ENCODE assay signal across 8 mouse cellular contexts in genomic region chr1:164458621-164459051, GRCm38 (mm10). TPM values are rescaled to one million over a fixed set of nuclear protein-coding genes. Genes with fewer than 3 reads are reported as not detected.
DNase-seq lines count a peak whose midpoint lies in the region; ATAC-seq lines count a peak whose summit lies in the region.

No protein-coding gene starts in this region.

- peak overlapping the region; percentile 83 for H3K9ac ChIP-seq in forebrain, embryonic 15.5 days (replicated peaks)
- peak overlapping the region; percentile 92 for H3K9ac ChIP-seq in hindbrain, embryonic 14.5 days
- no peak overlapping the region for H3K9ac ChIP-seq in limb, embryonic 15.5 days
- peak overlapping the region; percentile 88 for H3K9ac ChIP-seq in midbrain, embryonic 13.5 days (replicated peaks)

- no peaks in the 10 kb centered on the region for H3K9me3 ChIP-seq in forebrain, embryonic 15.5 days
- H3K9me3 ChIP-seq in hindbrain, embryonic 14.5 days (ENCODE audit: control insufficient read depth, low read length), result no peaks in the 10 kb centered on the region
- H3K9me3 ChIP-seq in limb, embryonic 15.5 days, result no peaks in the 10 kb centered on the region
- no peaks in the 10 kb centered on the region for H3K9me3 ChIP-seq in midbrain, embryonic 13.5 days

- whole genome bisulfite sequencing in forebrain, embryonic 15.5 days, result 5% methylated on average over 22 of the region's 22 CpGs
- 1% methylated on average over 21 of the region's 22 CpGs for WGBS in hindbrain, embryonic 14.5 days
- 4% methylated on average over 22 of the region's 22 CpGs for WGBS in limb, embryonic 15.5 days
- 4% methylated on average over 17 of the region's 22 CpGs for WGBS in midbrain, embryonic 13.5 days

- peak overlapping the region; percentile 96 for H3K27ac ChIP-seq in forebrain, embryonic 15.5 days (replicated peaks)
- peak overlapping the region; percentile 97 for H3K27ac ChIP-seq in hindbrain, embryonic 14.5 days
- H3K27ac ChIP-seq in limb, embryonic 15.5 days, result no peak overlapping the region
- H3K27ac ChIP-seq in midbrain, embryonic 13.5 days, result peak overlapping the region; percentile 98

- H3K27me3 ChIP-seq in forebrain, embryonic 15.5 days, result no peaks in the 10 kb centered on the region
- no peaks in the 10 kb centered on the region for H3K27me3 ChIP-seq in hindbrain, embryonic 14.5 days (ENCODE audit: control insufficient read depth, insufficient read depth, low read length)
- H3K27me3 ChIP-seq in limb, embryonic 15.5 days, result peaks cover 56% of the 10 kb centered on the region
- peaks cover 8% of the 10 kb centered on the region; the same call in 1 of the 2 replicates for H3K27me3 ChIP-seq in midbrain, embryonic 13.5 days

- H3K36me3 ChIP-seq in forebrain, embryonic 15.5 days, result no peaks in the 10 kb centered on the region
- H3K36me3 ChIP-seq in hindbrain, embryonic 14.5 days (replicated peaks; ENCODE audit: control insufficient read depth, insufficient read depth), result peaks cover 2% of the 10 kb centered on the region; the same call in 1 of the 2 replicates
- H3K36me3 ChIP-seq in limb, embryonic 15.5 days, result no peaks in the 10 kb centered on the region
- H3K36me3 ChIP-seq in midbrain, embryonic 13.5 days, result no peaks in the 10 kb centered on the region

- peak overlapping the region; percentile 78 for H3K4me3 ChIP-seq in forebrain, embryonic 15.5 days
- H3K4me3 ChIP-seq in hindbrain, embryonic 14.5 days (replicated peaks; ENCODE audit: low read length), result peak overlapping the region; percentile 87
- peak overlapping the region; percentile 67 for H3K4me3 ChIP-seq in limb, embryonic 15.5 days
- peak overlapping the region; percentile 80 for H3K4me3 ChIP-seq in midbrain, embryonic 13.5 days (replicated peaks)

- peak overlapping the region; percentile 87 for H3K4me2 ChIP-seq in forebrain, embryonic 15.5 days (replicated peaks)
- H3K4me2 ChIP-seq in hindbrain, embryonic 14.5 days (replicated peaks), result peak overlapping the region; percentile 82
- peak overlapping the region; percentile 90 for H3K4me2 ChIP-seq in limb, embryonic 15.5 days
- H3K4me2 ChIP-seq in midbrain, embryonic 13.5 days (replicated peaks), result peak overlapping the region; percentile 78

- no peak for ATAC-seq in forebrain, embryonic 15.5 days (replicated peaks)
- no peak; the same call in 1 of the 2 replicates for ATAC-seq in hindbrain, embryonic 14.5 days (ENCODE audit: low FRiP score)
- ATAC-seq in limb, embryonic 15.5 days (ENCODE audit: insufficient number of reproducible peaks, low FRiP score, low TSS enrichment, low read depth), result peak; percentile 38; the same call in 1 of the 2 replicates
- no peak; the same call in 1 of the 2 replicates for ATAC-seq in midbrain, embryonic 13.5 days

- DNase-seq in CD4-positive helper T cell, adult 2 months (ENCODE audit: low read depth, low spot score), result peak; percentile 43
- peak; percentile 68 for DNase-seq in ES-CJ7 (ENCODE audit: low read depth, low spot score)
- DNase-seq in hindbrain, embryonic 14.5 days (ENCODE audit: low spot score), result no peak
- peak; percentile 73 for DNase-seq in testis, postnatal 10 days (ENCODE audit: low spot score)
- DNase-seq in embryo, embryonic 11 days, result no peak

- peaks cover 50% of the 10 kb centered on the region for H3K4me1 ChIP-seq in forebrain, embryonic 15.5 days
- H3K4me1 ChIP-seq in hindbrain, embryonic 14.5 days (replicated peaks; ENCODE audit: control insufficient read depth, insufficient read depth, low read length), result peaks cover 46% of the 10 kb centered on the region
- H3K4me1 ChIP-seq in limb, embryonic 15.5 days, result peaks cover 32% of the 10 kb centered on the region
- peaks cover 67% of the 10 kb centered on the region for H3K4me1 ChIP-seq in midbrain, embryonic 13.5 days (replicated peaks)

RNA-seq across cellular contexts. Expression of gene Atp1b1, which starts 0.5 kb away (rescaled TPM):
- polyA plus RNA-seq in forebrain, embryonic 15.5 days (2015; fragmentation: Nextera tagmentation; extraction: Ambion mirVana), result 80.3 and 102 TPM in 2 replicates
- polyA plus RNA-seq in hindbrain, embryonic 14.5 days (2014; fragmentation: Nextera tagmentation; extraction: Ambion mirVana), result 237 and 333 TPM in 2 replicates
- polyA plus RNA-seq in limb, embryonic 15.5 days (2015; fragmentation: Nextera tagmentation; extraction: Ambion mirVana), result 23.6 and 26.4 TPM in 2 replicates
- 90.1 and 91.0 TPM in 2 replicates for polyA plus RNA-seq in midbrain, embryonic 13.5 days (2015; fragmentation: Nextera tagmentation; extraction: Ambion mirVana)

Comparison
In these comparisons a context has a peak if more than half of its experiments do, and no peak if none do; other contexts are left out.
1. DNase-seq: peak in CD4-positive helper T cell, adult 2 months (single experiment), ES-CJ7 (single experiment) and testis, postnatal 10 days (single experiment); none in hindbrain, embryonic 14.5 days (single experiment) and embryo, embryonic 11 days (single experiment).
2. Peak in every context shown above with its lines, with median percentiles within 50 percentile points of each other: H3K4me2 ChIP-seq and H3K4me3 ChIP-seq.